Mouse (Mus musculus): ENCODE results near the gene Gm21541. TPM values are rescaled to one million over a fixed set of nuclear protein-coding genes. Genes with fewer than 3 reads are reported as not detected.
"Not testable (repeated sequence)": the region's sequence is repeated elsewhere in the genome, so short reads cannot be mapped to it uniquely, and the experiment has no call there.

The Gm21541 gene
- 94.4 and 95.8 TPM in 2 replicates for polyA plus RNA-seq (2015; fragmentation: Nextera tagmentation; extraction: Ambion mirVana)

GRCm38 (mm10) chr4:41903310-41903709 lies at the start of gene Gm21541:
TSS of gene Gm21541 (plus strand) at chr4:41903610.
- not testable (repeated sequence) for H3K27ac ChIP-seq (ENCODE audit: low read length); H3K4me2 ChIP-seq (replicated peaks; ENCODE audit: low read depth, low read length); ATAC-seq; H3K27me3 ChIP-seq (replicated peaks; ENCODE audit: insufficient read depth, low read length); DNase-seq (ENCODE audit: low spot score); H3K4me1 ChIP-seq (ENCODE audit: insufficient read depth, low read depth, low read length); H3K4me3 ChIP-seq (ENCODE audit: low read depth, low read length); H3K9ac ChIP-seq (replicated peaks; ENCODE audit: low read depth); H3K36me3 ChIP-seq (ENCODE audit: insufficient read depth, low read length); H3K9me3 ChIP-seq (ENCODE audit: low read length)
- WGBS = no CpG with 5 or more reads among the region's 5 CpGs

- H3K4me3 ChIP-seq (ENCODE audit: low read depth, low read length); H3K4me1 ChIP-seq (ENCODE audit: insufficient read depth, low read depth, low read length); DNase-seq (ENCODE audit: low spot score); H3K27ac ChIP-seq (ENCODE audit: low read length); H3K4me2 ChIP-seq (replicated peaks; ENCODE audit: low read depth, low read length); H3K9me3 ChIP-seq (ENCODE audit: low read length); H3K36me3 ChIP-seq (ENCODE audit: insufficient read depth, low read length); ATAC-seq; H3K27me3 ChIP-seq (replicated peaks; ENCODE audit: insufficient read depth, low read length); H3K9ac ChIP-seq (replicated peaks; ENCODE audit: low read depth): not testable (repeated sequence)
- WGBS = no CpG with 5 or more reads among the region's 8 CpGs
These were observed 37.9 kb downstream of the Gm21541 start, which contains the start of gene Gm20878 for GRCm38 (mm10) chr4:41941272-41941671. TSS of gene Gm20878 (plus strand) at chr4:41941572.

Other genes starting within 250 kb of the Gm21541 start
- 0.77 and 1.1 TPM in 2 replicates for gene Cntfr, start 206.5 kb upstream of the Gm21541 start, polyA plus RNA-seq (2015; fragmentation: Nextera tagmentation; extraction: Ambion mirVana)
- 62.1 and 72.6 TPM in 2 replicates for gene Il11ra1, start 203.6 kb upstream of the Gm21541 start, polyA plus RNA-seq (2015; fragmentation: Nextera tagmentation; extraction: Ambion mirVana)
- 45.6 and 51.8 TPM in 2 replicates for gene Rpp25l, start 190.1 kb upstream of the Gm21541 start, polyA plus RNA-seq (2015; fragmentation: Nextera tagmentation; extraction: Ambion mirVana)
- gene Dctn3, start 180.4 kb upstream of the Gm21541 start, polyA plus RNA-seq (2015; fragmentation: Nextera tagmentation; extraction: Ambion mirVana) = 143 and 151 TPM in 2 replicates
- gene Arid3c, start 172.5 kb upstream of the Gm21541 start, polyA plus RNA-seq (2015; fragmentation: Nextera tagmentation; extraction: Ambion mirVana) = 0.06 TPM in 1 of 2 replicates, not detected in the other
- gene Galt, start 148.4 kb upstream of the Gm21541 start, polyA plus RNA-seq (2015; fragmentation: Nextera tagmentation; extraction: Ambion mirVana) = 34.3 and 39.7 TPM in 2 replicates
- 43.3 and 43.7 TPM in 2 replicates for gene Sigmar1, start 147.5 kb upstream of the Gm21541 start, polyA plus RNA-seq (2015; fragmentation: Nextera tagmentation; extraction: Ambion mirVana)
- gene Ccl27a, start 129.4 kb upstream of the Gm21541 start, polyA plus RNA-seq (2015; fragmentation: Nextera tagmentation; extraction: Ambion mirVana) = 23.7 and 24.5 TPM in 2 replicates
- 0.36 and 0.84 TPM in 2 replicates for gene Gm20878, start 38.0 kb downstream of the Gm21541 start, polyA plus RNA-seq (2015; fragmentation: Nextera tagmentation; extraction: Ambion mirVana)
- 0.04 and 0.06 TPM in 2 replicates for gene Fam205a4, start 62.4 kb downstream of the Gm21541 start, polyA plus RNA-seq (2015; fragmentation: Nextera tagmentation; extraction: Ambion mirVana)
- not detected in 2 replicates for gene Gm21093, start 131.1 kb downstream of the Gm21541 start, polyA plus RNA-seq (2015; fragmentation: Nextera tagmentation; extraction: Ambion mirVana)
- gene Gm3893, start 187.6 kb downstream of the Gm21541 start, polyA plus RNA-seq (2015; fragmentation: Nextera tagmentation; extraction: Ambion mirVana) = not detected in 2 replicates
- 4.8 TPM in 1 of 2 replicates, not detected in the other for gene Gm13304, start 211.2 kb downstream of the Gm21541 start, polyA plus RNA-seq (2015; fragmentation: Nextera tagmentation; extraction: Ambion mirVana)
- gene Gm13306, start 249.8 kb downstream of the Gm21541 start, polyA plus RNA-seq (2015; fragmentation: Nextera tagmentation; extraction: Ambion mirVana) = not detected in 2 replicates